Mouse (Mus musculus): Measurements from ENCODE around the gene Tigar.

DNA sequence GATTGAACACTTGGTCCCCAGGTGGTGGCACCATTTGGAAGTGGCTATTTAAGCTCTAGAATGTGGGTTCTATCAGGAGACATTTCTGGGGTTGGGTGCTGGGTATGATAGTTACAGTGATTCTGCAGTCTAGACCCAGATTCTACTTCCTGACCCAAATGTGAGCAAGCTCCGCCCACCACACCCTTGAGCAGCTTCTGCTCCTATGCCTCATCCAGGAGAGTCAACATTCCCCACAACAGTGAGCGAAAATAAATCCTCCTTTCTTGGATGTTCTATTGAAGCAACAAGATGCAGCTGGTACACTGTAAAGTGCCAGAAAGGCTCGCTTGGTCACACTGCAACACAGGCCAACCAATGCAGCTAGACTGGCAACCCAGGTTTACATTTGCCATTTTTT is 45.4 kb downstream of the Tigar start:
- TF ChIP-seq POLR2A (IDR thresholded peaks at IDR 0.05; ENCODE audit: insufficient read depth, low read length) (no peak), CTCF (IDR thresholded peaks at IDR 0.05; ENCODE audit: low read depth, low read length) (no peak)
